In the genomic region with DNA sequence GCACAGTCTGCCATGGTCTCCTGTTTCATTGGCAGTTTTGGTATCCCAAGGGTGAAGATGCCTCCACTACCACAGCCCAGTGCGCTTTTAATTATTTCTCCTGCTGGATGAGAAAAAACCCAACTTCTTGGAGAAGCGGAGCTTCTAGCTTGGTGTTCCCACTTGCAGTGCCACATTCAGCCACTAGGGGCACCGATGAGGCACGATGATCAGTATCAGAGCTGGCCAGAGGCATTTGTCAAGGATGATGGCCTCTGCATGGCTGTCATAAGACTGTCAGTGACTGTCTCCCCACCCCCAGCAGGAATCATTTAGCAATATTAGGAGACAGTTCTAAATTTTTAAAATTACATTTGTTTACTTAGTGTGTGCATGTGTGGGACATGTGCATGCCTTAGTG, we compare ENCODE assay signal across 1 mouse cellular context.
A peak's percentile ranks its signal among the peaks of the same experiment; 100 is the strongest.
TF ChIP-seq lines count a peak whose summit lies in the region.

No protein-coding gene starts in this region.

TF ChIP-seq in MEL, 35 proteins besides CTCF, POLR2A, EP300 and RAD21 (continued from another document):
- no peak for TF ChIP-seq BHLHE40 (IDR thresholded peaks at IDR 0.05; ENCODE audit: borderline replicate concordance, low read depth, low read length)
- peak; percentile 32; the same call in 1 of the 2 replicates for TF ChIP-seq SMC3 (IDR thresholded peaks at IDR 0.05; ENCODE audit: low read depth, low read length)
- no peak for TF ChIP-seq CHD1 (IDR thresholded peaks at IDR 0.05; ENCODE audit: low read depth, low read length)
